In the genomic region with DNA sequence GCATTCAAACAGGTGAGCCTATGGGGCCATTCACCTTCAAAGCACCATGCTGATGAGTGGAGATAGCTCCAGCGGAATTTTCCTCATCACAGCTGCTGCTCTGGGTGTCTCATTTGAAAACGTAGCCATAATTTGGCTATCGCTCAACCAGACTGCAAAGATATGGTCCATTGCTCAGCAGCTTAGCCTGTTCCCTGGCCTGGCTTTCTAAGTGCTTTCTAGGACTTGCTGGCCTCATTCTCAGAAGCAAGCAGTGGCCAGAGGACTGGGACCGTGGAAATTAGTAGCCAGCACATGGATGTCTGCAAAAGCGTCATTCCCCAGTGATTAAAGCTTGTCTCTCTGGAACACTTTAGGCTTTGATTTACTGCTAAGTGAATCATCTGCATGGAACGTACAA, we compare ENCODE assay signal across 17 mouse cellular contexts.
A peak's percentile ranks its signal among the peaks of the same experiment; 100 is the strongest.
DNase-seq lines count a peak whose midpoint lies in the region.
"Had no signal": no experiment of that assay in that cellular context is flagged by ENCODE, and none has a peak within 500 bp of the region (broad histone marks: within the 10 kb centered on the region; RNA-seq: fewer than 3 reads in every experiment).

No protein-coding gene starts in this region.

- peak; percentile 44 to 60 for DNase-seq in cerebellum, postnatal 10 days
- DNase-seq in cerebellum, adult 9-11 months = no peak
- peak; percentile 39 for DNase-seq in kidney, adult 11 months
- no peak for DNase-seq in kidney, postnatal 4 days
- peak; percentile 24 for DNase-seq in 3T3-L1 (ENCODE audit: low read depth, low spot score)
- DNase-seq in kidney, postnatal 25 days = peak; percentile 27 to 48
- DNase-seq in right cerebral cortex, postnatal 4 days = no peak
- DNase-seq: adrenal gland, adult 2 months; cerebellum, adult 8-10 months; embryo, embryonic 11 days; layer of hippocampus, postnatal 36 days; left cerebral cortex, postnatal 4 days; liver, postnatal 0 days; lung, postnatal 36 days; right cerebral cortex, postnatal 25 days; spleen, adult 18-20 months; thymus, postnatal 14 days had no signal

Comparison
In these comparisons a context has a peak if more than half of its experiments do, and no peak if none do; other contexts are left out.
1. DNase-seq: peak in cerebellum, postnatal 10 days (2 of 2), kidney, adult 11 months (single experiment), 3T3-L1 (single experiment) and kidney, postnatal 25 days (2 of 2); none in cerebellum, adult 9-11 months (single experiment), kidney, postnatal 4 days (0 of 2) and right cerebral cortex, postnatal 4 days (single experiment).